ENCODE assay signal across 8 mouse cellular contexts in the genomic region with DNA sequence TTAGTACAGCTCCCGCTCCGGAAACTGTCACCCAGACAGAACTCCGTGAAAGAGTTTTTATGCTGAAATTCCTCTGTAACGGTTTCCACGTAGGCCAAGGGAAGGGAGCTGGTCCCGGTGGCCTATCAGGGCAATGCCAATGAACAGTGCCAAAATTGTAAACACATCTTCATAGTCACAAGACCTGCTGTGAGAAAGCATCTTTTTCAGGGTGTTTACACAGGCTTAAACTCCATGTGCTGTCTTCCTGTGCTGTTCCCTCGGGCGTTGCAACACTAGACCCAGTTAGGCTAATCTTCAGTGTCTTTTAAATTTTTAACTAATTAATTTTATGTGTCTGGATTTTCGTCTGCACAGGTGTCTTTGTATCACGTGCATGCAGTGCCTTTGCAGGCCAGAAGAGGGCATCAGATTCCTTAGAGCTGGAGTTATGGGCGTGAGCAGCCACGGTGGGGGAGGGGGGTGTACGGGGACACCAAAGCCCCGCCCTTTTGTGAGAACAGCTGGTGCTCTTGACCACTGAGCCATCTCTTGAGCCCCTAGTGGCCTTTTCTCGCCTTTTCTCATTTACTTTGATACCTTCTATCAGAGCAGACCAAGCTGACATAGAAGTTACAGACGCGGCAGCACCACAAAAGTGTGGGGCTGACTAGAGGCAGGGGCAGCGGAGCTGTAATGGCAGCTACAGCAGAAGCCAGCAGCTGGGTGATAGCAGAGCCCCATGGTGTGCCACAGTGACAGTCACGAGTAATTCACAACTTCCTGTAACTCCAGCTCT. TPM values are rescaled to one million over a fixed set of nuclear protein-coding genes. Genes with fewer than 3 reads are reported as not detected.
DNase-seq lines count a peak whose midpoint lies in the region; ATAC-seq lines count a peak whose summit lies in the region.

No protein-coding gene starts in this region.

- H3K9ac ChIP-seq in hindbrain, embryonic 14.5 days = no peak overlapping the region

- H3K4me2 ChIP-seq in hindbrain, embryonic 14.5 days (replicated peaks) = peak overlapping the region; percentile 52

- H3K4me1 ChIP-seq in hindbrain, embryonic 14.5 days (replicated peaks; ENCODE audit: control insufficient read depth, insufficient read depth, low read length) = peaks cover 5% of the 10 kb centered on the region; the same call in 1 of the 2 replicates

- no peaks in the 10 kb centered on the region for H3K9me3 ChIP-seq in hindbrain, embryonic 14.5 days (ENCODE audit: control insufficient read depth, low read length)

- peak; percentile 73; the same call in 1 of the 2 replicates for ATAC-seq in hindbrain, embryonic 14.5 days (ENCODE audit: low FRiP score)

- H3K4me3 ChIP-seq in hindbrain, embryonic 14.5 days (replicated peaks; ENCODE audit: low read length) = peak overlapping the region; percentile 24

- peak; percentile 18 for DNase-seq in MN1 (ENCODE audit: low spot score)
- DNase-seq in cerebellum, adult 8-10 months = peak; percentile 30
- peak; percentile 29 to 54 for DNase-seq in frontal cortex, postnatal 10 days (ENCODE audit: low spot score in 2 of 2)
- peak; percentile 74 for DNase-seq in hindbrain, embryonic 14.5 days (ENCODE audit: low spot score)
- peak; percentile 22 for DNase-seq in left cerebral cortex, adult 11 months (ENCODE audit: low spot score)
- DNase-seq in lung, postnatal 36 days = peak; percentile 91
- DNase-seq in retina, postnatal 1 day = peak; percentile 93
- peak; percentile 92 for DNase-seq in thymus, postnatal 4 days

- H3K27me3 ChIP-seq in hindbrain, embryonic 14.5 days (ENCODE audit: control insufficient read depth, insufficient read depth, low read length) = no peaks in the 10 kb centered on the region

- H3K36me3 ChIP-seq in hindbrain, embryonic 14.5 days (replicated peaks; ENCODE audit: control insufficient read depth, insufficient read depth) = no peaks in the 10 kb centered on the region

- WGBS in hindbrain, embryonic 14.5 days = 22% methylated on average over 19 of the region's 19 CpGs

- H3K27ac ChIP-seq in hindbrain, embryonic 14.5 days = no peak overlapping the region

RNA-seq across cellular contexts. Expression of gene Wfdc11, which starts 5.2 kb away (rescaled TPM):
- not detected in 2 replicates for polyA plus RNA-seq in hindbrain, embryonic 14.5 days (2014; fragmentation: Nextera tagmentation; extraction: Ambion mirVana)

RNA-seq across cellular contexts. Expression of gene Wfdc13, which starts 5.9 kb away (rescaled TPM):
- 0.26 TPM in 1 of 2 replicates, not detected in the other for polyA plus RNA-seq in hindbrain, embryonic 14.5 days (2014; fragmentation: Nextera tagmentation; extraction: Ambion mirVana)

RNA-seq across cellular contexts. Expression of gene Spint4, which starts 19.3 kb away (rescaled TPM):
- not detected in 2 replicates for polyA plus RNA-seq in hindbrain, embryonic 14.5 days (2014; fragmentation: Nextera tagmentation; extraction: Ambion mirVana)

RNA-seq across cellular contexts. Expression of gene Wfdc9, which starts 22.7 kb away (rescaled TPM):
- polyA plus RNA-seq in hindbrain, embryonic 14.5 days (2014; fragmentation: Nextera tagmentation; extraction: Ambion mirVana) = not detected in 2 replicates

RNA-seq across cellular contexts. Expression of gene Wfdc10, which starts 23.2 kb away (rescaled TPM):
- polyA plus RNA-seq in hindbrain, embryonic 14.5 days (2014; fragmentation: Nextera tagmentation; extraction: Ambion mirVana) = not detected in 2 replicates

Comparison
In these comparisons a context has a peak if more than half of its experiments do, and no peak if none do; other contexts are left out.
1. DNase-seq: peak in every context shown above with its lines; median percentile 93 in retina, postnatal 1 day; 92 in thymus, postnatal 4 days; 91 in lung, postnatal 36 days; 74 in hindbrain, embryonic 14.5 days; 42 in frontal cortex, postnatal 10 days; 30 in cerebellum, adult 8-10 months; 22 in left cerebral cortex, adult 11 months; 18 in MN1.